Mouse (Mus musculus) intestine, embryonic 15.5 days (tissue): ENCODE data around the gene Slc35d2. TPM values are rescaled to one million over a fixed set of nuclear protein-coding genes. Genes with fewer than 3 reads are reported as not detected.

ENCODE experiments used
- ATAC-seq: fragments of 200-750 bp; cut with Nextera tagmentation; 2 replicates; pipeline ENCODE4 v1.8.0; 2017; ENCODE audit warnings: moderate TSS enrichment, moderate library complexity
- H3K27ac ChIP-seq: fragments of 300-500 bp; sonication (generic); 2 replicates; pipeline ENCODE4 v1.5.1; 2015; ENCODE audit warnings: mild to moderate bottlenecking, inconsistent platforms
- H3K27me3 ChIP-seq: fragments of 300-500 bp; sonication (generic); replicated peaks from 2 replicates; pipeline ENCODE4 v1.6.1; 2015; ENCODE audit warnings: inconsistent platforms
- H3K36me3 ChIP-seq: fragments of 300-500 bp; sonication (generic); 2 replicates; pipeline ENCODE4 v1.6.1; 2015; ENCODE audit warnings: inconsistent platforms
- H3K4me1 ChIP-seq: fragments of 300-500 bp; sonication (generic); replicated peaks from 2 replicates; pipeline ENCODE4 v1.6.1; 2015; ENCODE audit warnings: inconsistent platforms
- H3K4me2 ChIP-seq: fragments of 300-500 bp; sonication (generic); replicated peaks from 2 replicates; pipeline ENCODE4 v1.6.1; 2015; ENCODE audit warnings: mild to moderate bottlenecking, inconsistent platforms
- H3K4me3 ChIP-seq: fragments of 300-500 bp; sonication (generic); replicated peaks from 2 replicates; pipeline ENCODE4 v1.5.1; 2015; ENCODE audit warnings: inconsistent platforms
- H3K9ac ChIP-seq: fragments of 300-500 bp; sonication (generic); 2 replicates; pipeline ENCODE4 v1.6.1; 2015; ENCODE audit warnings: inconsistent platforms
- H3K9me3 ChIP-seq: fragments of 300-500 bp; sonication (generic); 2 replicates; pipeline ENCODE4 v1.6.1; 2016; ENCODE audit warnings: inconsistent platforms
- WGBS: fragments of 180-500 bp; shearing (Covaris S2); methylation state at CpG from one replicate; pipeline ENCODE4 v1.1.7; 2015; 5-methylcytosine and 5-hydroxymethylcytosine counted together
- polyA plus RNA-seq: library from polyadenylated mRNA; unstranded; fragments of >200 nt; fragmentation: Nextera tagmentation; extraction: Ambion mirVana; gene quantifications from 2 replicates; pipeline ENCODE4 v1.2.1, GENCODE M21; 2015

Slc35d2 gene
- 4.6 and 6.7 TPM in 2 replicates for polyA plus RNA-seq

DNA sequence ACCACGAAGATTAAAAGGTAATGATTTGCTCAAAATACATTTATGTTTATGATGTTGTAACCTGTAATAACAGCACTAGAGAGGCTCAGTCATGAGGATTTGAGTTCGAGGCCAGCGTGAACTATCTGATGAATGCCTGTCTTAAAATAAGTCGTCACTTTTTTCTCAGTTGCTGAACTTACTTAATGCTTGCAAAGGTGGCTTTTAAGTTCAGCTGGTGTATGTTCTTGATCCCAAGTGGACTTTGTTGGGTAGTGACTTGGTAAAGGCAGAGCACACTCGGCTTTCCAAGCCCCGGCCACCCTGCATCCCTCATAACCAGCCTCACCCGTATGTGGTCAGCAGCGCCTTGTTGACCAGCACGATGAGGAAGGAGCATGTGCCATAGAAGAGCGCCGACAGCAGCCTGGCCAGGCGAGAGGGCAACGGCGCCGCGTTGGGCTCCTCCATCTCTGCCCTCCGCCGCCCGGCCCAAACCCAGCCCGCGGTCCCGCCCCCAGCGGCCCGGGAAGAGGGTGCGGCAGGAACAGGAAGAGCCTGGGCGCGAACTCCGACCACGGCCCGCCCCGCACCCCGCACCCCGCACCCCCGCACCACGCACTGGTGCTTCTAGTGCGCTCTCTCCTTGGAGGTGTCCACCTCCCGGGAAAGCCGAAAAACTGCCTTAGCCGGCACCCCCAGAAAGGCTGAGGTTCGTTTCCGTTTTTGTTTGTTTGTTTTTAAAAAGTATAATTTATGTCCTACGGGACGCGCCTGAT, at the start of gene Slc35d2:
TSS of gene Slc35d2 (minus strand) at position 511 of the 758 bp plus-strand sequence.
- 0 out of 2 replicates have a peak, but pooled peaks cover 6% of the 10 kb centered on the region for H3K4me1 ChIP-seq
- peak within 1 kb of the TSS; percentile 28; the same call in 1 of the 2 replicates for H3K27ac ChIP-seq
- ATAC-seq, result peak; percentile 96
- H3K9me3 ChIP-seq, result no peaks in the 10 kb centered on the region
- peak within 1 kb of the TSS; percentile 87 for H3K4me2 ChIP-seq
- 0 out of 2 replicates have a peak, but pooled peaks cover 6% of the 10 kb centered on the region for H3K36me3 ChIP-seq
- H3K27me3 ChIP-seq, result no peaks in the 10 kb centered on the region
- WGBS, result 7% methylated on average over 44 of the region's 44 CpGs
- peak within 1 kb of the TSS; percentile 66 for H3K4me3 ChIP-seq
- peak within 1 kb of the TSS; percentile 74 for H3K9ac ChIP-seq

DNA sequence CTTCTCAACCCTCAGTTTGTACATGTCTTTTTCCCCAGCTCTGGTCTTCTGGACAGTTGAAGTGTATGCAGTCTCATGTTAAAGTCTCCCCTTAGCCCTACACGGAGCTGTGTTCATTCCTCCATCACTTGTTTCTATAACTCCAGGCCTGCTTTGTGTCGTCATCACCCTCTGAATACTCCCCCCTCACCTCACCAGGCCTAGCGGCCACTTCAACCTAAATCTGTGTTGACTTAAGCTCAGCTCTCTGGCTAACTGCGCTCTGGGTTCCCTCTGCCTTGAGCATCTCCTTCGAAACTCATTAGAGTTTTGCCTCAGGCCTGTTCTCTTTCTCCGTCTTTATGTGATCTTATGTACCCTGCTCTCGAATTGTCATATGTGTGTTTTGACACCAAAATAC, 48.8 kb upstream of the Slc35d2 start:
- peaks cover 2% of the 10 kb centered on the region; the same call in 1 of the 2 replicates for H3K36me3 ChIP-seq
- H3K27me3 ChIP-seq, result no peaks in the 10 kb centered on the region
- H3K4me3 ChIP-seq, result no peak overlapping the region
- H3K27ac ChIP-seq, result no peak overlapping the region
- no peaks in the 10 kb centered on the region for H3K9me3 ChIP-seq
- 79% methylated on average over 7 of the region's 7 CpGs for WGBS
- no peak for ATAC-seq
- H3K4me2 ChIP-seq, result no peak overlapping the region
- no peaks in the 10 kb centered on the region for H3K4me1 ChIP-seq
- H3K9ac ChIP-seq, result no peak overlapping the region

DNA sequence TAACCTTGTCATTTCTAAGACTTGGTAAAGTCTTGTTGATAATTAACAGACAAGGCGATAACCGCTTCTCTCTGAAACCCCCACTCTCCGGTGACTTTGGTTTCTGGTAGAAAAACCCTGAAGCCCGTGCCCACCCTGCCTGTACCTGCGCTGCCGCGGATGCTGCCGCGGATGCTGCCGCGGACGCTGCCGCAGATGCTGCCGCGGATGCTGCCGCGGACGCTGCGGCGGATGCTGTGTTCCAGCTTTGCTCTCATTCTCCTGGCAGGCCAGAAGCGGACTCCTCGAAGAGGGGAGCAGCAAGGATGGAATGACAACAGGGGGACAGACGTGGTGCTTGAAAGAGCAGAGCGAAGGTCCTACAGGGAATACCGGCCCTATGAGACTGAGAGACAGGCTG, 40.6 kb upstream of the Slc35d2 start:
- peaks cover 24% of the 10 kb centered on the region for H3K36me3 ChIP-seq
- no peak overlapping the region for H3K27ac ChIP-seq
- no peak overlapping the region for H3K4me2 ChIP-seq
- H3K9ac ChIP-seq, result no peak overlapping the region
- no peaks in the 10 kb centered on the region for H3K27me3 ChIP-seq
- 97% methylated on average over 25 of the region's 25 CpGs for WGBS
- no peak overlapping the region for H3K4me3 ChIP-seq
- no peak for ATAC-seq
- H3K9me3 ChIP-seq, result peaks cover 16% of the 10 kb centered on the region
- H3K4me1 ChIP-seq, result no peaks in the 10 kb centered on the region

DNA sequence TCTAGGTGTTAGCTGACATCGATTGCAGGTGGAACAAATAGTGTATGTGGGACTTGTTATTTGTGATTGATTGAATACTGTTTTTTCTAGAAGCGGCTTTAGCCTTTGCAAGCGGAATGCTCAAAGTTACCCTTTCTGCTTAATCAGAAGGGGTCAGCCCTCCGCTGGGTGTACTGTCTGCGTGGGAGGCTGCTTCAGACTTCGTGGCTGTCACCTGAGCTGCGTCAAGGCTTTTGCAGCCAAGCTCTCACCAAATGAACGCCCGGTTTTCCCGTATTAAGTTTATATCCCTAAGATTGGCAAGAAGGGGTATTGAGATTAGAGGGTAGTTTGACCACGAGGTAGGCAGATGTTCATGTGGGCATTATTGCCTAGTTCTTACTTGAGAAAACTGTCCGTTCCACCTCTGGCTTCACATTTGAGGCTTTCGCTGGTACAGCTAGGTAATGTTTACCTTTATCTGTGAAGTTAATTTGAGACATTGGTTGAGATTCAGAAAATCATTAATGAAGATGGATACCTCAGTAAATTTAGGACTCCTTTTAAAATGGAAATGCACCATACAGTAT, 34.1 kb upstream of the Slc35d2 start:
- no peak for ATAC-seq
- H3K4me2 ChIP-seq, result peak overlapping the region; percentile 98

DNA sequence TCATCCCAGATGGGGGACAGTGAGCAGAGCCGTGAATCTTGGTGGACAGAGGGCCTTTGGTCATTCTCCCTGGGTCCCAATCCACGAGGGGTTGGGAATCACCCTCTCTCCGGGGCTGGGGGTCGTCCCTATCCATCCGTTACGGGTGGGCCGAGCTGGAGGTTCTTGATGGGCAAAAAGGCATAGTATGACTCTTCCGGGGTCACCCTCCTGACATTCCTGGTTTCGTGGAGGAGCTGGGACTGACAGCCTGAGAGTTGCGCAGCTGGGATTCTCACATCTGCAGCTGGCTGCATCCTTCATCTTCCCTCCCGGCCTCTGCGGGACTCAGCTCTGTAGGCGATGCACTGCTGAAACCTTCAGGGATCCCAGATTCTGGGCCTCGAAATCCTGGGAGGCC, 33.5 kb upstream of the Slc35d2 start:
- Histone ChIP-seq H3K9ac (peak overlapping the region; percentile 84), H3K4me3 (peak overlapping the region; percentile 89), H3K27me3 (no peaks in the 10 kb centered on the region), H3K9me3 (no peaks in the 10 kb centered on the region), H3K4me2 (peak overlapping the region; percentile 98), H3K4me1 (peaks cover 13% of the 10 kb centered on the region), H3K36me3 (no peaks in the 10 kb centered on the region; the same call in 1 of the 2 replicates), H3K27ac (no peak overlapping the region)
- ATAC-seq, result peak; percentile 0; the same call in 1 of the 2 replicates
- WGBS, result 4% methylated on average over 14 of the region's 14 CpGs

More for the DNA sequence above, 34.1 kb upstream of the Slc35d2 start:
- H3K27me3 ChIP-seq, result no peaks in the 10 kb centered on the region
- peak overlapping the region; percentile 84; the same call in 1 of the 2 replicates for H3K9ac ChIP-seq
- peak overlapping the region; percentile 89 for H3K4me3 ChIP-seq
- no peaks in the 10 kb centered on the region; the same call in 1 of the 2 replicates for H3K36me3 ChIP-seq
- 0 out of 2 replicates have a peak, but pooled peaks cover under 1% of the 10 kb centered on the region for H3K9me3 ChIP-seq
- H3K27ac ChIP-seq, result no peak overlapping the region
- peaks cover 13% of the 10 kb centered on the region for H3K4me1 ChIP-seq
- 45% methylated on average over 13 of the region's 13 CpGs for WGBS

DNA sequence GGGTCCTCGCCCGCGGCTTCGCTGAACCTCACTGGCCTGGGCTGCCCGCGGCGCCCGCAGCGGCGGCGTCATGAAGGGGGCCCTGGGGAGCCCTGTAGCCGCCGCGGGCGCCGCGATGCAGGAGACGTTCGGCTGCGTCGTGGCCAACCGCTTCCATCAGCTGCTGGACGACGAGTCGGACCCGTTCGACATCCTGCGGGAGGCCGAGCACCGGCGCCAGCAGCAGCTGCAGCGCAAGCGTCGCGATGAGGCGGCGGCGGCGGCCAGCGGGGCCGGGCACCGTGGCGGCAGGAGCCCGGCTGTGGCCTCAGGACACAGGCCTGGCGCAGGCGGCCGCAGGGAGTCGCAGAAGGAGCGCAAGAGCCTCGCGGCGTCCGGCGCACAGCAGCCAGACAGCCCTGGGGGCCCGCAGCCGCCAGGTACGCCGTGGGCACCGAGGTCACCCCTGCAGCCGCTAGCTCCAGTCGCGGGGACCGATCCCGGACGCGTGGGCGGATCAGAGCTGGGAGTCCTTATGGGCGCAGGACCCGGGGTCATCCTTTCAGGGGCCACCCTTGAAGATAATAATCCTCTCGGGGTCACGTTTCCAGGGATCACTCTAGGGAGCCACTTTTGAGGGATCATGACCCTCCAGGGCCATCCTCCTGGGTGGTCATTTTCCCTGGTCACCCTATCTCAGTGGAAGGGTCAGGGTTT, 32.9 kb upstream of the Slc35d2 start:
- no peaks in the 10 kb centered on the region for H3K27me3 ChIP-seq
- H3K4me1 ChIP-seq, result peaks cover 13% of the 10 kb centered on the region
- H3K9me3 ChIP-seq, result no peaks in the 10 kb centered on the region
- H3K4me3 ChIP-seq, result peak overlapping the region; percentile 89
- peak overlapping the region; percentile 81 for H3K27ac ChIP-seq
- H3K9ac ChIP-seq, result peak overlapping the region; percentile 84
- H3K36me3 ChIP-seq, result no peaks in the 10 kb centered on the region
- WGBS, result under 1% methylated on average over 68 of the region's 71 CpGs
- peak overlapping the region; percentile 98 for H3K4me2 ChIP-seq
- peak; percentile 79 for ATAC-seq

DNA sequence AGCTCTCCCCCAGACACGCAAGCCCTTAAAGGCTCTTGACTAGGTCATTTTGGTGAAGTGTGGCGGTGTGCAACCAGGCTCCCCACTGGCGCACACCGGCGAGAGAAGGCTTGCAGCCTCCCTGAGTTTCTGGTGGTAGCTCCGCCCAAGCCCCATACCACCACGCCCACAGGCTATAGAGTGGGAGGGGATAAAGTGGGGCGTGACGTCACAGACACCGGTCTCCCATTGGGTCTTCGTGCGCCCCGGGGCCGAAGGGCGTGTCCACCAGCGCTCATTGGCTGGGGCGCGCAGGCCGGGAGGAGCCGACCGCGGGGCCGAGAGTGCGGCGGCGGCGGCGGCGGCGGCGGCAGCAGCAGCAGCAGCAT, 32.4 kb upstream of the Slc35d2 start, which contains the start of gene Habp4:
TSS of gene Habp4 (plus strand) at position 277 of the 368 bp plus-strand sequence.
- Histone ChIP-seq H3K36me3 (no peaks in the 10 kb centered on the region), H3K27me3 (no peaks in the 10 kb centered on the region), H3K9me3 (no peaks in the 10 kb centered on the region), H3K4me2 (peak within 1 kb of the TSS; percentile 98), H3K4me1 (peaks cover 13% of the 10 kb centered on the region), H3K4me3 (peak within 1 kb of the TSS; percentile 89), H3K9ac (peak within 1 kb of the TSS; percentile 84), H3K27ac (peak within 1 kb of the TSS; percentile 81)
- WGBS, result under 1% methylated on average over 31 of the region's 31 CpGs
- peak; percentile 99 for ATAC-seq

DNA sequence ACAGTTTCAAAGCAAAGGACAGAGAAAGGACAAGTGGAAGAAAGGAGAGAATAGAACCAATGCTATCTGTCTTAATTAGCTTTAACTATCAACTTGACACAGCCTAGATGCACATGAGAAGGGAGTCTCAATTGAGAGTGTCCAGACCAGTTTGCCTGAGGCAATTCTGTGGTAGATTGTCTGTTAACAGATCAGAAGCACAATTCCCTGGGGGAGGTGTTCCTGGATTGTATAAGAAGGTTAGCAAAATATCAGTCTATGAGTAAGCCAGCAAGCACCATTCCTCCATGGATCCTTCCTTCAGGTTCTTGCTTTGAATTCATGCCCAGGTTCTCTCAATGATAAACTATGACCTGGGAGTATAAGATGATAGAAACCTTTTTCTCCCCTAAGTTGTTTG, 27.8 kb upstream of the Slc35d2 start:
- H3K4me2 ChIP-seq, result no peak overlapping the region
- H3K9ac ChIP-seq, result no peak overlapping the region
- ATAC-seq, result no peak
- H3K4me3 ChIP-seq, result no peak overlapping the region
- H3K9me3 ChIP-seq, result no peaks in the 10 kb centered on the region
- no peaks in the 10 kb centered on the region for H3K27me3 ChIP-seq
- H3K4me1 ChIP-seq, result peaks cover 6% of the 10 kb centered on the region
- H3K36me3 ChIP-seq, result no peaks in the 10 kb centered on the region
- H3K27ac ChIP-seq, result no peak overlapping the region

DNA sequence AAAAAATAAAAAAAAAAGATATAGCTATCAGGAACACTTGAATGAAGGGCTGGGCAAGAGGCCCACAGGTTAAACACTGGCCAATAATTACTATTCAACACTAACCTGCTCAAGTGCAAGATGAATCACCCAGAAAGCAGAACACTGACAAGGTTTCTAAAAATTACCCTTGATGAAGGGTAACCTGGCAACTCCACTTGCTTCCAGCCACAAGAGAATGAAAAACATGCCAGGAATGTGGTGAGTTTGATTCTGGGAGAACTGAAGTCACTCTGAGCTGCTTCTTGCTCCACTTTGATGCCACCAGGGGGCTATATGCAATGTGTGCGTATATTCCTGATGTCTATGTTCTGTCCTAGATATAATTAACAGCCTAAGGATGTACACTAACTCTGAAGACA, 26.0 kb upstream of the Slc35d2 start:
- H3K27ac ChIP-seq, result no peak overlapping the region
- no peak overlapping the region for H3K9ac ChIP-seq
- no peaks in the 10 kb centered on the region for H3K9me3 ChIP-seq
- no peaks in the 10 kb centered on the region for H3K36me3 ChIP-seq
- no peaks in the 10 kb centered on the region for H3K27me3 ChIP-seq
- no peak overlapping the region for H3K4me3 ChIP-seq
- ATAC-seq, result no peak
- no peak overlapping the region for H3K4me2 ChIP-seq
- peaks cover 5% of the 10 kb centered on the region for H3K4me1 ChIP-seq
- 12% methylated on average over 1 of the region's 1 CpGs for WGBS

DNA sequence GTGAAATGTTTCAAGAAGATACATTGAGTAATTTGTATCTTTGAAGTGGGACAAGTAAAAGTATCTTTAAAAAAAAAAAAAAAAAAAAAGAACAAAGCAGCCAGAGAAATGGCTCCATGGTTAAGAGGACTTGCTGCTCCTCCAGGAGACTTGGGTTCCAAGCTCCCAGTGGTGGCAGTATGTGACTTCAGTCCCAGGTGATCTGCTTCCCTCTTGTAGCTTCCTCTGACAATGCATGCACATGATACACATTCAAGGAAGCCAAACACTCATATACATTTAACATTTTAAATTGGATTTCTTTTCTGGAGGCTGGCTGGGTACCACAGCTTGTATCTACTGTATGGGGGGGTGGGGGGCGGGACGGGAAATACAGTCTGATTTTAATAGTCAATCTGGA, 25.5 kb upstream of the Slc35d2 start:
- Histone ChIP-seq H3K9ac (no peak overlapping the region), H3K4me2 (no peak overlapping the region), H3K9me3 (no peaks in the 10 kb centered on the region), H3K36me3 (no peaks in the 10 kb centered on the region), H3K4me3 (no peak overlapping the region), H3K27me3 (no peaks in the 10 kb centered on the region), H3K4me1 (peaks cover 7% of the 10 kb centered on the region), H3K27ac (no peak overlapping the region)
- no peak for ATAC-seq
- 59% methylated on average over 2 of the region's 2 CpGs for WGBS

DNA sequence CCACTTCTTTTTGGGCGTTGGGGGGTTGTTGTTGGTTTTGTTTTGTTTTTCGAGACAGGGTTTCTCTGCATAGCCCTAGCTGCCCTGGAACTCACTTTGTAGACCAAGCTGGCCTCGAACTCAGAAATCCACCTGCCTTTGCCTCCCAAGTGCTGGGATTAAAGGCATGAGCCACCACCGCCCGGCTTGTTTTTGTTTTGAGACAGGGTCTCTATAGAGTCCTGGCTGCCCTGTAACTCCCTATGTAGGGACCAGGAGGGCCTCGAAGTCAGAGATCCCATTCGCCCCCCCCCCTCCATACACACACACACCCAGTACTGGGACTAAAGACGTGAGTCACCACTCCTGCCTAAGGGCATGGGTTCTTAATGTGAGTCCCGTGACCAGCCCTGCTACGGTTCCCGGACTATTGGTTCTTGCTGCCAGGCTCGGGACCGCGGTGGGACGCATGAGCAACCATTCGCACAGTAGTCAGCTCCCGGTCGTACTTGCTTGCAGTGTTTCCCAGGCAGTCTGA, 24.6 kb upstream of the Slc35d2 start:
- Histone ChIP-seq H3K4me3 (peak overlapping the region; percentile 97), H3K4me1 (peaks cover 7% of the 10 kb centered on the region), H3K9ac (peak overlapping the region; percentile 32; the same call in 1 of the 2 replicates), H3K36me3 (no peaks in the 10 kb centered on the region), H3K27ac (0 out of 2 replicates have a peak overlapping the region, but pooled peaks have one; percentile 7), H3K4me2 (peak overlapping the region; percentile 93), H3K27me3 (no peaks in the 10 kb centered on the region), H3K9me3 (no peaks in the 10 kb centered on the region)
- 2% methylated on average over 18 of the region's 18 CpGs for WGBS
- peak; percentile 55 for ATAC-seq
